Mouse (Mus musculus): ENCODE results near the gene Bmp3. TPM values are rescaled to one million over a fixed set of nuclear protein-coding genes. Genes with fewer than 3 reads are reported as not detected.
A peak's percentile ranks its signal among the peaks of the same experiment; 100 is the strongest.

The Bmp3 gene
- polyA plus RNA-seq, 1 experiment from 2014 or later, result 3.2 TPM

- H3K27ac ChIP-seq (ENCODE audit: low read depth, low read length), result no peak overlapping the region
- 77% methylated on average over 9 of the region's 9 CpGs for WGBS
- H3K9ac ChIP-seq (ENCODE audit: low read depth, low read length), result no peak overlapping the region
- no peak for TF ChIP-seq CTCF (IDR thresholded peaks at IDR 0.05; ENCODE audit: low read depth)
- no peak overlapping the region for H3K4me2 ChIP-seq (replicated peaks; ENCODE audit: low read depth)
- H3K36me3 ChIP-seq (ENCODE audit: control insufficient read depth, insufficient read depth), result no peaks in the 10 kb centered on the region
- no peak for ATAC-seq
- no peaks in the 10 kb centered on the region for H3K27me3 ChIP-seq (replicated peaks; ENCODE audit: control insufficient read depth, insufficient read depth, low read length)
- no peaks in the 10 kb centered on the region for H3K4me1 ChIP-seq (replicated peaks; ENCODE audit: control insufficient read depth, insufficient read depth, low read length)
- H3K4me3 ChIP-seq (ENCODE audit: low read depth, low read length), result no peak overlapping the region
- H3K9me3 ChIP-seq (ENCODE audit: control insufficient read depth), result no peaks in the 10 kb centered on the region
Measured at GRCm38 (mm10) chr5:98833760-98834159, 20.5 kb upstream of the Bmp3 start.

- WGBS, result 95% methylated on average over 6 of the region's 6 CpGs
- H3K27me3 ChIP-seq (replicated peaks; ENCODE audit: control insufficient read depth, insufficient read depth, low read length), result no peaks in the 10 kb centered on the region
- H3K4me1 ChIP-seq (replicated peaks; ENCODE audit: control insufficient read depth, insufficient read depth, low read length), result no peaks in the 10 kb centered on the region
- H3K27ac ChIP-seq (ENCODE audit: low read depth, low read length), result no peak overlapping the region
- no peak overlapping the region for H3K9ac ChIP-seq (ENCODE audit: low read depth, low read length)
- no peak overlapping the region for H3K4me3 ChIP-seq (ENCODE audit: low read depth, low read length)
- no peak for ATAC-seq
- no peak overlapping the region for H3K4me2 ChIP-seq (replicated peaks; ENCODE audit: low read depth)
- no peaks in the 10 kb centered on the region for H3K9me3 ChIP-seq (ENCODE audit: control insufficient read depth)
- no peaks in the 10 kb centered on the region for H3K36me3 ChIP-seq (ENCODE audit: control insufficient read depth, insufficient read depth)
- no peak for TF ChIP-seq CTCF (IDR thresholded peaks at IDR 0.05; ENCODE audit: low read depth)
Measured at GRCm38 (mm10) chr5:98834300-98834699, 19.9 kb upstream of the Bmp3 start.

GRCm38 (mm10) chr5:98842600-98843310 lies 11.5 kb upstream of the Bmp3 start:
- TF ChIP-seq CTCF (IDR thresholded peaks at IDR 0.05; ENCODE audit: low read depth), result no peak
- Histone ChIP-seq H3K4me2 (replicated peaks; ENCODE audit: low read depth) (no peak overlapping the region), H3K9me3 (ENCODE audit: control insufficient read depth) (no peaks in the 10 kb centered on the region), H3K27me3 (replicated peaks; ENCODE audit: control insufficient read depth, insufficient read depth, low read length) (no peaks in the 10 kb centered on the region), H3K4me1 (replicated peaks; ENCODE audit: control insufficient read depth, insufficient read depth, low read length) (no peaks in the 10 kb centered on the region), H3K36me3 (ENCODE audit: control insufficient read depth, insufficient read depth) (no peaks in the 10 kb centered on the region), H3K27ac (ENCODE audit: low read depth, low read length) (no peak overlapping the region), H3K4me3 (ENCODE audit: low read depth, low read length) (no peak overlapping the region), H3K9ac (ENCODE audit: low read depth, low read length) (no peak overlapping the region)
- ATAC-seq, result peak; percentile 91
- 43% methylated on average over 7 of the region's 7 CpGs for WGBS

GRCm38 (mm10) chr5:98844664-98845063 lies 9.6 kb upstream of the Bmp3 start:
- Histone ChIP-seq H3K4me3 (ENCODE audit: low read depth, low read length) (no peak overlapping the region), H3K4me2 (replicated peaks; ENCODE audit: low read depth) (no peak overlapping the region), H3K9me3 (ENCODE audit: control insufficient read depth) (no peaks in the 10 kb centered on the region), H3K36me3 (ENCODE audit: control insufficient read depth, insufficient read depth) (no peaks in the 10 kb centered on the region), H3K27ac (ENCODE audit: low read depth, low read length) (no peak overlapping the region), H3K27me3 (replicated peaks; ENCODE audit: control insufficient read depth, insufficient read depth, low read length) (no peaks in the 10 kb centered on the region), H3K4me1 (replicated peaks; ENCODE audit: control insufficient read depth, insufficient read depth, low read length) (no peaks in the 10 kb centered on the region), H3K9ac (ENCODE audit: low read depth, low read length) (no peak overlapping the region)
- no peak for ATAC-seq
- WGBS, result 26% methylated on average over 1 of the region's 1 CpGs
- no peak for TF ChIP-seq CTCF (IDR thresholded peaks at IDR 0.05; ENCODE audit: low read depth)

- peak; percentile 77 for ATAC-seq
- TF ChIP-seq CTCF (IDR thresholded peaks at IDR 0.05; ENCODE audit: low read depth), result no peak
- peak overlapping the region; percentile 69 for H3K4me3 ChIP-seq (ENCODE audit: low read depth, low read length)
- H3K9ac ChIP-seq (ENCODE audit: low read depth, low read length), result peak overlapping the region; percentile 50
- H3K4me2 ChIP-seq (replicated peaks; ENCODE audit: low read depth), result peak overlapping the region; percentile 95
- H3K27ac ChIP-seq (ENCODE audit: low read depth, low read length), result peak overlapping the region; percentile 46; the same call in 1 of the 2 replicates
- H3K4me1 ChIP-seq (replicated peaks; ENCODE audit: control insufficient read depth, insufficient read depth, low read length), result no peaks in the 10 kb centered on the region
- H3K36me3 ChIP-seq (ENCODE audit: control insufficient read depth, insufficient read depth), result no peaks in the 10 kb centered on the region
- under 1% methylated on average over 72 of the region's 75 CpGs for WGBS
- H3K9me3 ChIP-seq (ENCODE audit: control insufficient read depth), result no peaks in the 10 kb centered on the region
- peaks cover 17% of the 10 kb centered on the region; the same call in 1 of the 2 replicates for H3K27me3 ChIP-seq (replicated peaks; ENCODE audit: control insufficient read depth, insufficient read depth, low read length)
Measured at GRCm38 (mm10) chr5:98854627-98855564, 681 bp downstream of the Bmp3 start.

- peak; percentile 48 for ATAC-seq
- Histone ChIP-seq H3K27ac (ENCODE audit: low read depth, low read length) (no peak overlapping the region; the same call in 1 of the 2 replicates), H3K9ac (ENCODE audit: low read depth, low read length) (0 out of 2 replicates have a peak overlapping the region, but pooled peaks have one; percentile 50), H3K4me2 (replicated peaks; ENCODE audit: low read depth) (peak overlapping the region; percentile 95), H3K36me3 (ENCODE audit: control insufficient read depth, insufficient read depth) (no peaks in the 10 kb centered on the region), H3K27me3 (replicated peaks; ENCODE audit: control insufficient read depth, insufficient read depth, low read length) (peaks cover 17% of the 10 kb centered on the region; the same call in 1 of the 2 replicates), H3K4me1 (replicated peaks; ENCODE audit: control insufficient read depth, insufficient read depth, low read length) (no peaks in the 10 kb centered on the region), H3K9me3 (ENCODE audit: control insufficient read depth) (no peaks in the 10 kb centered on the region), H3K4me3 (ENCODE audit: low read depth, low read length) (peak overlapping the region; percentile 69)
- TF ChIP-seq CTCF (IDR thresholded peaks at IDR 0.05; ENCODE audit: low read depth), result peak; percentile 43; the same call in 1 of the 2 replicates
- 7% methylated on average over 12 of the region's 12 CpGs for WGBS
Measured at GRCm38 (mm10) chr5:98855741-98856140, 1.5 kb downstream of the Bmp3 start.
